Mouse (Mus musculus): ENCODE measurements around the gene Tex26. TPM values are rescaled to one million over a fixed set of nuclear protein-coding genes. Genes with fewer than 3 reads are reported as not detected.
A peak's percentile ranks its signal among the peaks of the same experiment; 100 is the strongest.

Gene Tex26
- polyA plus RNA-seq (2021): 0.74 TPM

GRCm38 (mm10) chr5:149439531-149440179 is at the start of gene Tex26:
Gene Tex26, plus strand, starts transcription at chr5:149439660.
- CTCF ChIA-PET: interaction anchor here (1.1 to 1.5 kb wide), 2 partner anchors 21 to 64 kb away, joined by 4 read pairs; no protein-coding TSS in a partner anchor
- in situ Hi-C loops (cut with MboI; ENCODE audit: low pct_unique_long_range_greater_than_20kb): no loop called here
- DNase-seq (ENCODE audit: low read depth, low spot score) (peak; percentile 28), ATAC-seq (peak; percentile 72)
- H3K27me3 ChIP-seq: no peaks in the 10 kb centered on the region
- POLR2A ChIA-PET: interaction anchor here (1.1 kb wide), 1 partner anchor 63 kb away, joined by 4 read pairs; no protein-coding TSS in a partner anchor
- TF ChIP-seq CTCF (IDR thresholded peaks at IDR 0.05): no peak

GRCm38 (mm10) chr5:149391574-149392375 is 47.7 kb upstream of the Tex26 start:
- DNase-seq (ENCODE audit: low read depth, low spot score): no peak
- ChIA-PET CTCF (interaction anchor here (4.6 kb wide), 1 partner anchor 12 kb away, joined by 21 read pairs; no protein-coding TSS in a partner anchor), POLR2A (interaction anchor here (1.8 kb wide), 1 partner anchor 11 kb away, joined by 7 read pairs; no protein-coding TSS in a partner anchor)
- in situ Hi-C loops (cut with MboI; ENCODE audit: low pct_unique_long_range_greater_than_20kb): loop anchor here (25.0 kb wide), 2 partner anchors 1029 to 1946 kb away; no protein-coding TSS in a partner anchor
- H3K27me3 ChIP-seq: no peaks in the 10 kb centered on the region
- TF ChIP-seq CTCF (IDR thresholded peaks at IDR 0.05): no peak
- no peak for ATAC-seq

GRCm38 (mm10) chr5:149392420-149392988 is 47.0 kb upstream of the Tex26 start:
- no peak for TF ChIP-seq CTCF (IDR thresholded peaks at IDR 0.05)
- in situ Hi-C loops (cut with MboI; ENCODE audit: low pct_unique_long_range_greater_than_20kb): loop anchor here (25.0 kb wide), 2 partner anchors 1030 to 1945 kb away; no protein-coding TSS in a partner anchor
- ATAC-seq (no peak), DNase-seq (ENCODE audit: low read depth, low spot score) (no peak)
- CTCF ChIA-PET: interaction anchor here (4.6 kb wide), 1 partner anchor 11 kb away, joined by 21 read pairs; no protein-coding TSS in a partner anchor
- POLR2A ChIA-PET: interaction anchor here (0.5 kb wide), 1 partner anchor 396 kb away, joined by 3 read pairs; no protein-coding TSS in a partner anchor
- no peaks in the 10 kb centered on the region for H3K27me3 ChIP-seq

- ChIA-PET CTCF (interaction anchor here (1.1 to 2.5 kb wide), 4 partner anchors 12 to 27 kb away, joined by 3 to 10 read pairs (median 4); no protein-coding TSS in a partner anchor), POLR2A (interaction anchor here (1.1 kb wide), 1 partner anchor 11 kb away, joined by 3 read pairs; no protein-coding TSS in a partner anchor)
- no peak for ATAC-seq
- DNase-seq (ENCODE audit: low read depth, low spot score): no peak
- no peaks in the 10 kb centered on the region for H3K27me3 ChIP-seq
- no peak for TF ChIP-seq CTCF (IDR thresholded peaks at IDR 0.05)
- in situ Hi-C loops (cut with MboI; ENCODE audit: low pct_unique_long_range_greater_than_20kb): no loop called here
Measured at GRCm38 (mm10) chr5:149401446-149401975, 37.9 kb upstream of the Tex26 start.

GRCm38 (mm10) chr5:149402029-149402428 is 37.4 kb upstream of the Tex26 start:
- no peak for TF ChIP-seq CTCF (IDR thresholded peaks at IDR 0.05)
- POLR2A ChIA-PET: no interaction called here
- ATAC-seq: no peak
- in situ Hi-C loops (cut with MboI; ENCODE audit: low pct_unique_long_range_greater_than_20kb): no loop called here
- CTCF ChIA-PET: interaction anchor here (2.5 to 3.1 kb wide), 2 partner anchors 9 to 27 kb away, joined by 10 to 21 read pairs; no protein-coding TSS in a partner anchor
- no peaks in the 10 kb centered on the region for H3K27me3 ChIP-seq
- no peak for DNase-seq (ENCODE audit: low read depth, low spot score)

GRCm38 (mm10) chr5:149403386-149403785 is 36.1 kb upstream of the Tex26 start:
- ATAC-seq (peak; percentile 64), DNase-seq (ENCODE audit: low read depth, low spot score) (peak; percentile 91)
- ChIA-PET CTCF (interaction anchor here (0.8 to 3.1 kb wide), 12 partner anchors 10 to 104 kb away, joined by 3 to 21 read pairs (median 3); no protein-coding TSS in a partner anchor), POLR2A (interaction anchor here (1.6 kb wide), 1 partner anchor 12 kb away, joined by 7 read pairs; no protein-coding TSS in a partner anchor)
- H3K27me3 ChIP-seq: no peaks in the 10 kb centered on the region
- no peak for TF ChIP-seq CTCF (IDR thresholded peaks at IDR 0.05)
- in situ Hi-C loops (cut with MboI; ENCODE audit: low pct_unique_long_range_greater_than_20kb): no loop called here

GRCm38 (mm10) chr5:149404710-149405109 is 34.8 kb upstream of the Tex26 start:
- ChIA-PET POLR2A (interaction anchor here (0.6 to 1.5 kb wide), 3 partner anchors 12 to 1220 kb away, joined by 3 to 12 read pairs (median 3); no protein-coding TSS in a partner anchor), CTCF (interaction anchor here (1.0 to 3.1 kb wide), 5 partner anchors 9 to 29 kb away, joined by 3 to 21 read pairs (median 7); no protein-coding TSS in a partner anchor)
- H3K27me3 ChIP-seq: no peaks in the 10 kb centered on the region
- DNase-seq (ENCODE audit: low read depth, low spot score): no peak
- TF ChIP-seq CTCF (IDR thresholded peaks at IDR 0.05): no peak
- in situ Hi-C loops (cut with MboI; ENCODE audit: low pct_unique_long_range_greater_than_20kb): no loop called here
- no peak for ATAC-seq

GRCm38 (mm10) chr5:149406791-149407276 is 32.6 kb upstream of the Tex26 start:
- ChIA-PET POLR2A (no interaction called here), CTCF (interaction anchor here (1.8 kb wide), 1 partner anchor 13 kb away, joined by 5 read pairs; no protein-coding TSS in a partner anchor)
- H3K27me3 ChIP-seq: no peaks in the 10 kb centered on the region
- DNase-seq (ENCODE audit: low read depth, low spot score) (no peak), ATAC-seq (no peak)
- no peak for TF ChIP-seq CTCF (IDR thresholded peaks at IDR 0.05)
- in situ Hi-C loops (cut with MboI; ENCODE audit: low pct_unique_long_range_greater_than_20kb): no loop called here

GRCm38 (mm10) chr5:149409502-149409901 is 30.0 kb upstream of the Tex26 start:
- DNase-seq (ENCODE audit: low read depth, low spot score) (no peak), ATAC-seq (no peak)
- no peaks in the 10 kb centered on the region for H3K27me3 ChIP-seq
- TF ChIP-seq CTCF (IDR thresholded peaks at IDR 0.05): no peak
- POLR2A ChIA-PET: no interaction called here
- in situ Hi-C loops (cut with MboI; ENCODE audit: low pct_unique_long_range_greater_than_20kb): no loop called here
- CTCF ChIA-PET: interaction anchor here (1.2 to 2.0 kb wide), 2 partner anchors 12 to 35 kb away, joined by 3 to 8 read pairs; no protein-coding TSS in a partner anchor

Data from Patski (cell line).